Mouse (Mus musculus) ES-Bruce4 (cell line): Measurements from ENCODE around the gene Ttyh1.

ENCODE experiments used
- CTCF ChIP-seq: IDR thresholded peaks from one replicate; pipeline ENCODE4 v1.8.1; 2011; ENCODE audit warnings: low read depth, low read length
- EP300 ChIP-seq: IDR thresholded peaks from 2 replicates; pipeline ENCODE4 v1.6.1; 2011; ENCODE audit warnings: low read depth, low read length; ENCODE audit not compliant: insufficient read depth
- POLR2A ChIP-seq: IDR thresholded peaks from one replicate; pipeline ENCODE4 v1.8.1; 2011; ENCODE audit warnings: low read length; ENCODE audit not compliant: insufficient read depth

DNA sequence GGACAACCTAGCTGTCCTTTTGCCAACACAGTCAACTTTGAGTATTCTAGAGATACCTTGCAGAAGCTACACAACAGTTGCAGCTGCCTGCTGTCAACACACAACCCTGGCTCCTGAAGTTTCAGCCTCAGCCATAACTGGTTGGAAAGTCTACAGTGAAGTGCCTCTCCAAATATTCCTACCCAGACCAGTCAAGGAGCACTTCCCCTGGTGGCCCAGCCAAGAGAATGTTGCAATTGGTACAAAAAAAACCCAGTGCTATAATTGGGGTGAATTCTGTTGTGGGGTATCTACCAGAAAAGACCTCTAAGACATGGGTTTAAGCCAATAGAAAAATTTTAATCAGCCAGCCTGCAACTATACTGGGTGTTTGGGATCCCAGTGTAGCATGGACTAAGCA lies 33.6 kb upstream of the Ttyh1 start:
- TF ChIP-seq POLR2A (no peak), CTCF (no peak), EP300 (no peak)
